Mouse (Mus musculus) liver, embryonic 14.5 days (tissue): Measurements from ENCODE around the gene Agr2.

ENCODE experiments used
- CTCF ChIP-seq: IDR thresholded peaks from 2 replicates; pipeline ENCODE4 v1.5.1; 2016; ENCODE audit warnings: antibody characterized with exemption, low read depth, control low read depth
- EP300 ChIP-seq: IDR thresholded peaks from 2 replicates; pipeline ENCODE4 v1.6.1; 2016; ENCODE audit warnings: antibody characterized with exemption, low read depth

DNA sequence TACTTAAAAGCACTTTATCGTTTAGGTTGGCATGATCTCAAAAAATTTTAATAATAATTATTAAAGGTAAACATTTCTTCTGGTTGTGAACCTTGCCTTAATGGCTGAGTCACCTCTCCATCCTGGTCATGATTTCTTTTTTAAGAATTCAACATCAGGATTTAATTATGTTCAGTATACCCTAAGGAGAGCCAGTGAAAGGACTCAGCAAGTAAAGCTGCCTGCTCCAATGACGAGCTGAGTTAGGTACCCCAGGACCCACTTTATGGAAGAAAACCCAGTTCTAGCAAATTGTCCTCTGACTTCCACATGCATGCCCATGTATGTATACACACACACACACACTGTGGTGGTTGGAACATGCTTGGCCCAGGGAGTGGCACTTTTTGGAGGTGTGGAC is 54.9 kb downstream of the Agr2 start:
- TF ChIP-seq CTCF: no peak
- TF ChIP-seq EP300: no peak
